Mouse (Mus musculus) liver, adult 10 weeks (tissue): ENCODE measurements around the gene Haus5. TPM values are rescaled to one million over a fixed set of nuclear protein-coding genes. Genes with fewer than 3 reads are reported as not detected.

Source experiments
- polyA plus RNA-seq: library from polyadenylated mRNA; stranded (reverse); fragments of 350-450 nt; fragmentation: Illumina TruSeq; extraction: RNeasy Lipid Tissue Mini Kit (QIAGEN cat#74804); gene quantifications from one replicate; pipeline ENCODE4 v1.2.3, GENCODE M21; 2014; ENCODE audit warnings: low read depth, low replicate concordance

The Haus5 gene
- 0.93 TPM for polyA plus RNA-seq

GRCm38 (mm10) chr7:30664529-30665200, at the start of gene Haus5:
Haus5 (minus strand) TSS chr7:30664994.

GRCm38 (mm10) chr7:30711942-30712341, 47.1 kb upstream of the Haus5 start, which contains the start of gene Atp4a:
Atp4a (plus strand) TSS chr7:30712209.

DNA sequence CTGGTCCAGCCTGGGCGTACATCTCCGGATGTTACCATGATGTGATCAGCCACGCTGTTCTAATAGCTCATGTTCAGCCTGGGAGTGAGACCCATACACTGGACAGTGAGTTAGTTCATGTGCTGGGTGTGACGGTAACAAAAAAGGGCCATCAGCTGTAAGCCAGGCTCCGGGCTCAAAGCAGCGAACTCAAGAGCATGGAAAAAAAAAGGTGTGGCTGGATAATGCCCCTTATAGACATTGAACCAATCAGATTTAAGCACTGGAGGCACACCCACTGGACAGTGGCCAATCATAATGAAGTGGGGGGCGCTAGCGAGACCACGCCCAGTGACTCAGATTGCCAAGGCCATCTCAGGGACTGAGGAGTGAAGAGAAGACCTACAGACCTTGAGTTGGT, 33.8 kb upstream of the Haus5 start, which contains the start of gene 2200002J24Rik:
Gene 2200002J24Rik (plus strand): TSS at position 338 of the 400 bp plus-strand sequence.

GRCm38 (mm10) chr7:30671480-30671879, 6.7 kb upstream of the Haus5 start, which contains the start of gene Pmis2:
Pmis2 (minus strand) TSS chr7:30671605.

DNA sequence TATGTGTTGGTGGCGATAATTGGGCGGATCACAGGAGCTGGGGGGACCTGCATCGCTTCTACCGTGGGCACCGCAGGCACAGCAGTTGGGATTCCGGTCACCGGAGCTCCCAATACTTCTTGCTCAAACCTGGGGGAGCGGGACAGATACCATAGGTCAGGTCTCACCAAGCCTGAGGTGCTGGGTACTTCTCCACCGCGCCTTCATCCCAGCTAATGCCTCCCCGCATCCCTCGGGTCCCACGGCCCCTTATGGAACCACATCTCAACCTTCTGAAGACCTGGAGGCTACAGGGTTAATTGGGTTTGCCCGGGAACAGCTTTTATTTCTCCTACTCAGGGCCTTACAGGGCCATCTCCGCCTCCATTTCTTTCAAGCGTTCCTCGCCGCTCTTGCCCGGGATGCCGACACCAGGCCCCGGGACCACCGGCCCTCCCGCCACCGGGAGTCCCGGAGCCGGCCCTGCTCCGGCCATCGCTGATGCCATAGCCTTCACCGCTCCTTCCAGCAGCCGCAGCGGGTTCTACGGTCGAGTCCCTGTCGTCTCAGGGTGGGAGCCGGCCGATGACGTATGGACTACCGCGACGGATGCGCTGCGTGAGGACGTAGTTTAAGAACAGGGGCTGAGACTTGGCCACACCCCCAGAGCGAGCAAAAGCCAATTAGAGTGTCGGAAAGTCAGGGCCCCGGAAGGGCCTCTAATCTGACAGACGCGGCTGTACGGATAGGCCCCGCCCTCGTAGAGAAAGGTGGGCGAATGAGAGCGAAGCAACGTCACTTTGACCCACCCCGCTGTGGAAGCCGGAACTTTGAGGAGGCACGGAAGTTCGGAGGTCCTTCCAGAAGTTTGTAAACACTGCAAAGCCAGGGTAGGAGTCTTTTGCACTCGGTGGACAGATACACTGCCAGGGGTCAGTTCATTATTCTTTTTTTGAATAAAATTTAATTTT, 14.9 kb downstream of the Haus5 start, which contains the start of gene Rbm42:
Gene Rbm42 (minus strand): TSS at position 727 of the 950 bp plus-strand sequence.

DNA sequence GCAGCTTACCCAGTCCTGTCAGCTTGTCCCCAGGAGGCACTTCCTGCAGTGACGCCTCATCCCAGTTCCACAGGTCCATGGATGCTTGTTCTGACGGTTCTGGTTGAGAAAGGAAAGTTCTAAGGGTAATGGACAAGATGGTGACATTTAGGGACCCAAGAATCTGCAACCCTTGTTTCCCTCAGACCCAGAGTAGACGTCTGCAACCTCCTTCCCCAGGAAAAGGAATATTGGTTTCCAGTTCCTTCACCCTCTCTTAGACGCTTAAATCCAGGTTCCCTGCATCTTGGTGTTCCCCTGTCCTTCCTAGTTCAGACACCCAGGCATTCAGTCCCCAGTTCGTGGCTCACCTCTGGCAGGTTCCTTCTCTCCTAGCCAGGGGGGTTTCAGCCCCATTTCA, 29.0 kb downstream of the Haus5 start, which contains the start of gene Etv2:
Gene Etv2 (minus strand): TSS at position 101 of the 400 bp plus-strand sequence.

DNA sequence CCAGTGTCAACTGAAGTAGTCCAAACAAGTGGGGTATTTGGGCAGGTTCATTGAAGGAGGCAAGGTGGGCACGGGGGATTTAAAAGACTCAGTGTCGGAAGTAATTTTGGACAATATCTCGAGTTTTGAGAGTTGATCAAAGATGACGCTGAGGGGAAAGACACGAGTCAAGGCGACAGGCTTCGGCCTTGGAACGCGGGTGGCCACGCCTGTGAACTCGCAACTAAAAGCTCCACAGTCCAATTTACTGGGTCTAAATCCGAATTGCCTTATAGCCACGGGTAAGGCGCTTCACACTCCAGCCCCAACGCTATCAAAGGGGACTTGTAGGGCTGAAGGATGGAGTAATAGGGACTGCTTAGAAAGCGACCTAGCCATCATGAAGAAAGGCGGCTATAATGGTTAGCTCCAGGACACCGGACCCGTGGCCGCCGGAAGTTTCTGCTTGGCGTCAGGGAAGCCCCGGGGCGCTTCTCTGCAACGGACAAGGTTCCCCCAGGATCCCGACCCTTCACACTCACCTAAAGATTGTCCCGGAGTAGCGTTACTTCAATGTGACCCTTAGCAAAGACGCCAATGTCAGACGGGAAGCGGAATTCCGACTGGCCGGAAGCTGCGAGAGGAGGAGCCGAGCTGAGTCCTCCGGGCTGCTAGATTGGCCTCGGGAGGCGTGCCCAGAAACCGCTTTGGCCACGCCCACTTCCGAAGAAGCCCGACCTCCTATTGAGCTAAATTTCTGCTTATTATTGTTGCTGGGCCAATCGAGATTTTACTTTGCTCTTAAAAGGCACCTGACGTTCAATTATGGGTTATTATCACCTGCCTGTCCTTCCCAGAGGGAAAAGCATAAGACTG, 39.0 kb downstream of the Haus5 start, which contains the start of gene Cox6b1:
Gene Cox6b1 (minus strand): TSS at position 622 of the 855 bp plus-strand sequence.

DNA sequence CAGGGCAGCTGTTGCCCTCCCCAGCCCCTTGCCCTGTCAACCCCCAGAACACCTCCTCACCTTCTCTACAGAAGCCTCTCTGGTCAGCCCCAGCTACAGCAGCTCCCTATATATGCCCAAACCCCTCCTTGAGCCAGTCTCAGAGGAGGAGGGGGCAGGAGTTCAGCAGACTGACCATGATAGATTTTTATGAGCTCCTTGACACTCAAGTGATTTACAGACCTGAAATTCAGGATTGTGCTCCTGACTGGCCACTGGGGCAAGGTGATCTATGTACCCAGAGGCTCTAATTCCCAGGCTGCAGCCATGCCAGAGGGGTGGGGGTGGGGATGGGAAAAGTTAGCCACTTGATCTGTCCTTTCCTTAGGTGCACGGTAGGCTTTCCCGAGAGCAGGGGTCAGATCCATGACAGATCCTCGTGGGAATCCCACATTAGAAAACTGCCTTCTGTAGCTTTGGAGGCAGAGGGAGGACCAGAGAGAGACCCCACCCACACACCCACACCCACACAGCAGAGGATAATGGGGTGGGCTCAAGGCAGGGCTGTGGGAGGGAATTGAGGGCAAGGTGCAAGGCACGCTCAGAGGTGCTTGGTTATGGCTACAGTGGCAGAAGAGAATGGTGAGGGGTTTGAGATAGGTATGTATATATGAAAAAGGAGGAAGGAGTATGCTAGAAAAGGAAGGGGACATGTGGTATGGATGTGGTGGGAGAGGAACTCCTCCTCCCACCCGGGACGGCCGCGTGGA, 52.0 kb downstream of the Haus5 start, which contains the start of gene Upk1a:
Gene Upk1a (minus strand): TSS at position 194 of the 749 bp plus-strand sequence.

Other genes with a start within 250 kb of the Haus5 start
- not detected for gene Hcst, start 245.1 kb downstream of the Haus5 start, polyA plus RNA-seq
- gene Nfkbid, start 243.3 kb downstream of the Haus5 start, polyA plus RNA-seq, result not detected
- not detected for gene Aplp1, start 219.5 kb downstream of the Haus5 start, polyA plus RNA-seq
- gene Kirrel2, start 207.3 kb downstream of the Haus5 start, polyA plus RNA-seq, result not detected
- not detected for gene Nphs1, start 206.7 kb downstream of the Haus5 start, polyA plus RNA-seq
- gene Prodh2, start 171.4 kb downstream of the Haus5 start, polyA plus RNA-seq, result 10.0 TPM
- not detected for gene Arhgap33, start 129.9 kb downstream of the Haus5 start, polyA plus RNA-seq
- gene Hspb6, start 112.8 kb downstream of the Haus5 start, polyA plus RNA-seq, result 13.0 TPM
- gene Proser3, start 112.7 kb downstream of the Haus5 start, polyA plus RNA-seq, result 0.34 TPM
- 5.1 TPM for gene Lin37, start 105.2 kb downstream of the Haus5 start, polyA plus RNA-seq
- 14.8 TPM for gene U2af1l4, start 101.7 kb downstream of the Haus5 start, polyA plus RNA-seq
- gene Gm49396, start 101.7 kb downstream of the Haus5 start, polyA plus RNA-seq, result 1.6 TPM
- gene Psenen, start 101.4 kb downstream of the Haus5 start, polyA plus RNA-seq, result 23.8 TPM
- not detected for gene Igflr1, start 99.6 kb downstream of the Haus5 start, polyA plus RNA-seq
- 2.6 TPM for gene Kmt2b, start 76.3 kb downstream of the Haus5 start, polyA plus RNA-seq
- gene Zbtb32, start 66.1 kb downstream of the Haus5 start, polyA plus RNA-seq, result not detected
- not detected for gene Upk1a, start 52.1 kb downstream of the Haus5 start, polyA plus RNA-seq
- 967 TPM for gene Cox6b1, start 38.8 kb downstream of the Haus5 start, polyA plus RNA-seq
- not detected for gene Etv2, start 29.1 kb downstream of the Haus5 start, polyA plus RNA-seq
- 0.50 TPM for gene Rbm42, start 14.7 kb downstream of the Haus5 start, polyA plus RNA-seq
- not detected for gene Pmis2, start 6.6 kb upstream of the Haus5 start, polyA plus RNA-seq
- not detected for gene 2200002J24Rik, start 33.9 kb upstream of the Haus5 start, polyA plus RNA-seq
- gene Atp4a, start 47.2 kb upstream of the Haus5 start, polyA plus RNA-seq, result 0.21 TPM
- gene Tmem147, start 64.5 kb upstream of the Haus5 start, polyA plus RNA-seq, result 28.3 TPM
- gene Gapdhs, start 78.7 kb upstream of the Haus5 start, polyA plus RNA-seq, result not detected
- gene Sbsn, start 86.5 kb upstream of the Haus5 start, polyA plus RNA-seq, result not detected
- gene Dmkn, start 98.8 kb upstream of the Haus5 start, polyA plus RNA-seq, result not detected
- gene Krtdap, start 122.9 kb upstream of the Haus5 start, polyA plus RNA-seq, result not detected
- not detected for gene Ffar2, start 158.8 kb upstream of the Haus5 start, polyA plus RNA-seq
- gene Ffar3, start 191.2 kb upstream of the Haus5 start, polyA plus RNA-seq, result not detected
- gene Ffar1, start 196.6 kb upstream of the Haus5 start, polyA plus RNA-seq, result not detected
- gene Cd22, start 215.3 kb upstream of the Haus5 start, polyA plus RNA-seq, result 0.79 TPM
- not detected for gene Mag, start 249.9 kb upstream of the Haus5 start, polyA plus RNA-seq